Mouse (Mus musculus) kidney, adult 2 months (tissue): ENCODE measurements at regions not wholly inside any gene's neighbourhood (a gene's known extent, or its start where the extent isn't known, plus 50 kb on each side); places are given as distances from the start of the nearest gene placed in this dataset.

Source experiments
- DNase-seq: peaks from one replicate; pipeline ENCODE4 v3.0.0; 2021
- H3K27ac ChIP-seq: fragments of 200-500 bp; 2 replicates; pipeline ENCODE4 v1.5.1; 2012; ENCODE audit warnings: low read depth, low read length, control low read depth, inconsistent platforms; ENCODE audit not compliant: insufficient read depth
- H3K27me3 ChIP-seq: fragments of 200-500 bp; replicated peaks from 2 replicates; pipeline ENCODE4 v1.6.1; 2012; ENCODE audit warnings: mild to moderate bottlenecking, moderate library complexity, low read length, inconsistent platforms; ENCODE audit not compliant: control insufficient read depth, insufficient read depth
- H3K36me3 ChIP-seq: fragments of 200-500 bp; 2 replicates; pipeline ENCODE4 v1.6.1; 2012; ENCODE audit warnings: mild to moderate bottlenecking, moderate library complexity, low read length, inconsistent platforms; ENCODE audit not compliant: control insufficient read depth, insufficient read depth
- H3K4me1 ChIP-seq: fragments of 200-500 bp; 2 replicates; pipeline ENCODE4 v1.6.1; 2011; ENCODE audit warnings: low read length; ENCODE audit not compliant: control insufficient read depth, insufficient read depth
- H3K4me3 ChIP-seq: fragments of 200-500 bp; 2 replicates; pipeline ENCODE4 v1.5.1; 2011; ENCODE audit warnings: mild to moderate bottlenecking, low read depth, low read length, control low read depth; ENCODE audit not compliant: insufficient read depth
- CTCF ChIP-seq: fragments of 200-500 bp; conservative IDR thresholded peaks from 2 replicates; pipeline ENCODE4 v1.5.1; 2011; ENCODE audit warnings: low read depth, mild to moderate bottlenecking, control low read depth, low read length, moderate library complexity, mixed read lengths; ENCODE audit not compliant: insufficient read depth, insufficient read length
- POLR2A ChIP-seq: fragments of 200-500 bp; IDR thresholded peaks from one replicate; pipeline ENCODE4 v1.6.1; 2011; ENCODE audit warnings: low read depth, low read length, control low read depth
- WGBS: fragments of 180-500 bp; shearing (Covaris S2); methylation state at CpG from one replicate; pipeline ENCODE4 v1.1.7; 2018; 5-methylcytosine and 5-hydroxymethylcytosine counted together

- no peaks in the 10 kb centered on the region; the same call in 1 of the 2 replicates for H3K4me1 ChIP-seq
- no peak overlapping the region for H3K27ac ChIP-seq
- 79% methylated on average over 3 of the region's 3 CpGs for WGBS
- H3K27me3 ChIP-seq: 0 out of 2 replicates have a peak, but pooled peaks cover 1% of the 10 kb centered on the region
- no peak overlapping the region for H3K4me3 ChIP-seq
- H3K36me3 ChIP-seq: no peaks in the 10 kb centered on the region
- no peak for DNase-seq
- TF ChIP-seq CTCF (no peak), POLR2A (no peak)
Measured at GRCm38 (mm10) chr9:84200208-84200607, 275.3 kb downstream of the Bckdhb start.

GRCm38 (mm10) chr9:84204056-84204455 is 279.1 kb downstream of the Bckdhb start:
- no peaks in the 10 kb centered on the region for H3K36me3 ChIP-seq
- no peaks in the 10 kb centered on the region for H3K27me3 ChIP-seq
- no peak overlapping the region for H3K4me3 ChIP-seq
- TF ChIP-seq POLR2A (no peak), CTCF (no peak)
- 65% methylated on average over 3 of the region's 3 CpGs for WGBS
- H3K4me1 ChIP-seq: no peaks in the 10 kb centered on the region; the same call in 1 of the 2 replicates
- no peak for DNase-seq
- H3K27ac ChIP-seq: no peak overlapping the region

- TF ChIP-seq CTCF: no peak
- TF ChIP-seq POLR2A: no peak
Measured at GRCm38 (mm10) chr9:84240491-84240975, 315.6 kb downstream of the Bckdhb start.

GRCm38 (mm10) chr9:84249765-84250164 is 324.8 kb downstream of the Bckdhb start:
- DNase-seq: no peak
- Histone ChIP-seq H3K27ac (no peak overlapping the region), H3K27me3 (no peaks in the 10 kb centered on the region; the same call in 1 of the 2 replicates), H3K36me3 (no peaks in the 10 kb centered on the region), H3K4me3 (no peak overlapping the region), H3K4me1 (peaks cover 2% of the 10 kb centered on the region; the same call in 1 of the 2 replicates)
- WGBS: 86% methylated on average over 1 of the region's 1 CpGs
- TF ChIP-seq POLR2A (no peak), CTCF (no peak)

More at GRCm38 (mm10) chr9:84240491-84240975, 315.6 kb downstream of the Bckdhb start:
- Histone ChIP-seq H3K36me3 (no peaks in the 10 kb centered on the region), H3K27me3 (no peaks in the 10 kb centered on the region), H3K4me1 (no peaks in the 10 kb centered on the region), H3K4me3 (no peak overlapping the region), H3K27ac (no peak overlapping the region)
- DNase-seq: no peak
- 80% methylated on average over 4 of the region's 4 CpGs for WGBS

- DNase-seq: peak; percentile 53
- TF ChIP-seq CTCF: peak; percentile 68
- TF ChIP-seq POLR2A: no peak
Measured at GRCm38 (mm10) chr9:84253022-84253991, 328.4 kb downstream of the Bckdhb start.

GRCm38 (mm10) chr9:84258488-84258887 is 333.5 kb downstream of the Bckdhb start:
- Histone ChIP-seq H3K27ac (no peak overlapping the region), H3K36me3 (no peaks in the 10 kb centered on the region), H3K4me1 (no peaks in the 10 kb centered on the region; the same call in 1 of the 2 replicates), H3K27me3 (no peaks in the 10 kb centered on the region; the same call in 1 of the 2 replicates), H3K4me3 (no peak overlapping the region)
- TF ChIP-seq POLR2A (no peak), CTCF (no peak)
- DNase-seq: no peak
- WGBS: 57% methylated on average over 1 of the region's 1 CpGs

More at GRCm38 (mm10) chr9:84253022-84253991, 328.4 kb downstream of the Bckdhb start:
- 26% methylated on average over 7 of the region's 7 CpGs for WGBS
- Histone ChIP-seq H3K4me1 (peaks cover 2% of the 10 kb centered on the region; the same call in 1 of the 2 replicates), H3K27ac (no peak overlapping the region), H3K4me3 (no peak overlapping the region), H3K36me3 (no peaks in the 10 kb centered on the region), H3K27me3 (no peaks in the 10 kb centered on the region; the same call in 1 of the 2 replicates)

GRCm38 (mm10) chr9:84259751-84260150 is 334.8 kb downstream of the Bckdhb start:
- Histone ChIP-seq H3K27me3 (no peaks in the 10 kb centered on the region; the same call in 1 of the 2 replicates), H3K27ac (no peak overlapping the region), H3K36me3 (no peaks in the 10 kb centered on the region), H3K4me1 (no peaks in the 10 kb centered on the region), H3K4me3 (no peak overlapping the region)
- TF ChIP-seq CTCF: no peak
- TF ChIP-seq POLR2A: no peak
- no peak for DNase-seq
